Mouse (Mus musculus) large intestine, adult 2 months (tissue): Measurements from ENCODE around the gene Farsb. TPM values are rescaled to one million over a fixed set of nuclear protein-coding genes. Genes with fewer than 3 reads are reported as not detected.
"Not testable (repeated sequence)": the region's sequence is repeated elsewhere in the genome, so short reads cannot be mapped to it uniquely, and the experiment has no call there.

Experiments used
- DNase-seq: peaks from one replicate; pipeline ENCODE4 v3.0.0-alpha.2; 2012; ENCODE audit warnings: low read depth, low spot score
- WGBS: fragments of 180-500 bp; shearing (Covaris S2); methylation state at CpG from one replicate; pipeline ENCODE4 v1.1.7; 2018; 5-methylcytosine and 5-hydroxymethylcytosine counted together
- polyA plus RNA-seq: library from polyadenylated mRNA; depleted of rRNA; stranded (reverse); fragments of >200 nt; gene quantifications from 2 replicates; pipeline ENCODE4 v1.2.3, GENCODE M21; 2012; rRNA removed

The Farsb gene
- polyA plus RNA-seq = 30.9 and 32.1 TPM in 2 replicates

GRCm38 (mm10) chr1:78488752-78489492 is at the start of gene Farsb:
TSS of gene Farsb (minus strand) at chr1:78488897.
- under 1% methylated on average over 31 of the region's 31 CpGs for WGBS

GRCm38 (mm10) chr1:78538396-78538795 is 49.7 kb upstream of the Farsb start:
- 50% methylated on average over 5 of the region's 5 CpGs for WGBS
- no peak for DNase-seq

More at GRCm38 (mm10) chr1:78488752-78489492, at the start of gene Farsb:
- DNase-seq = peak; percentile 88

- no peak for DNase-seq
These were observed 48.9 kb upstream of the Farsb start for GRCm38 (mm10) chr1:78537494-78538010.

GRCm38 (mm10) chr1:78536310-78537164 is 47.8 kb upstream of the Farsb start:
- no peak for DNase-seq
- WGBS = 26% methylated on average over 19 of the region's 19 CpGs

More at GRCm38 (mm10) chr1:78537494-78538010, 48.9 kb upstream of the Farsb start:
- WGBS = 43% methylated on average over 16 of the region's 16 CpGs

GRCm38 (mm10) chr1:78534428-78535150 is 45.9 kb upstream of the Farsb start:
- WGBS = 87% methylated on average over 9 of the region's 9 CpGs
- no peak for DNase-seq

- 84% methylated on average over 15 of the region's 15 CpGs for WGBS
- no peak for DNase-seq
These were observed 43.6 kb upstream of the Farsb start for GRCm38 (mm10) chr1:78532184-78532800.

- 65% methylated on average over 7 of the region's 7 CpGs for WGBS
- DNase-seq = no peak
These were observed 42.0 kb upstream of the Farsb start for GRCm38 (mm10) chr1:78530500-78531215.

- WGBS = 87% methylated on average over 8 of the region's 8 CpGs
- DNase-seq = no peak
These were observed 40.3 kb upstream of the Farsb start for GRCm38 (mm10) chr1:78529011-78529410.

- WGBS = 93% methylated on average over 3 of the region's 3 CpGs
- no peak for DNase-seq
These were observed 39.7 kb upstream of the Farsb start for GRCm38 (mm10) chr1:78528356-78528755.

- DNase-seq = no peak
- 46% methylated on average over 23 of the region's 23 CpGs for WGBS
These were observed 36.6 kb upstream of the Farsb start for GRCm38 (mm10) chr1:78525189-78525886.

GRCm38 (mm10) chr1:78518907-78519306 is 30.2 kb upstream of the Farsb start:
- no peak for DNase-seq
- WGBS = 73% methylated on average over 7 of the region's 7 CpGs

GRCm38 (mm10) chr1:78512756-78513155 is 24.1 kb upstream of the Farsb start:
- DNase-seq = no peak
- 79% methylated on average over 8 of the region's 8 CpGs for WGBS

- DNase-seq = no peak
- 7% methylated on average over 25 of the region's 25 CpGs for WGBS
These were observed 23.0 kb upstream of the Farsb start, which contains the start of gene BC035947 for GRCm38 (mm10) chr1:78511621-78512160. TSS of gene BC035947 (minus strand) at chr1:78512158.

- WGBS = 60% methylated on average over 5 of the region's 5 CpGs
- no peak for DNase-seq
These were observed 22.2 kb upstream of the Farsb start, which contains the start of gene Mogat1 for GRCm38 (mm10) chr1:78510862-78511261. TSS of gene Mogat1 (plus strand) at chr1:78510991.

- DNase-seq = no peak
- 31% methylated on average over 1 of the region's 1 CpGs for WGBS
These were observed 18.4 kb upstream of the Farsb start for GRCm38 (mm10) chr1:78507137-78507536.

GRCm38 (mm10) chr1:78502527-78502926 is 13.8 kb upstream of the Farsb start:
- 88% methylated on average over 6 of the region's 6 CpGs for WGBS

GRCm38 (mm10) chr1:78501856-78502255 is 13.2 kb upstream of the Farsb start:
- WGBS = 78% methylated on average over 12 of the region's 12 CpGs

More at GRCm38 (mm10) chr1:78502527-78502926, 13.8 kb upstream of the Farsb start:
- DNase-seq = no peak

GRCm38 (mm10) chr1:78501036-78501435 is 12.3 kb upstream of the Farsb start:
- WGBS = 86% methylated on average over 16 of the region's 16 CpGs
- DNase-seq = no peak

More at GRCm38 (mm10) chr1:78501856-78502255, 13.2 kb upstream of the Farsb start:
- not testable (repeated sequence) for DNase-seq
